Mouse (Mus musculus): Measurements from ENCODE around the gene Il16. TPM values are rescaled to one million over a fixed set of nuclear protein-coding genes. Genes with fewer than 3 reads are reported as not detected.

The Il16 gene
- polyA plus RNA-seq, 1 experiment from 2014 or later: 2.5 TPM

- no peak for ATAC-seq (ENCODE audit: low FRiP score, low TSS enrichment)
- H3K4me1 ChIP-seq (ENCODE audit: control insufficient read depth, insufficient read depth, low read length): no peaks in the 10 kb centered on the region
- 91% methylated on average over 2 of the region's 2 CpGs for WGBS
- no peaks in the 10 kb centered on the region for H3K9me3 ChIP-seq (ENCODE audit: control insufficient read depth, low read length)
- H3K27ac ChIP-seq (ENCODE audit: low read depth, low read length): no peak overlapping the region
- H3K4me3 ChIP-seq (ENCODE audit: low read length): no peak overlapping the region
- H3K27me3 ChIP-seq (ENCODE audit: control insufficient read depth, insufficient read depth, low read length): no peaks in the 10 kb centered on the region
- H3K9ac ChIP-seq (ENCODE audit: low read depth, low read length): no peak overlapping the region
- H3K36me3 ChIP-seq (ENCODE audit: control insufficient read depth, insufficient read depth, low read length): peaks cover 10% of the 10 kb centered on the region
- H3K4me2 ChIP-seq (replicated peaks; ENCODE audit: low read depth, low read length): no peak overlapping the region
Measured at GRCm38 (mm10) chr7:83644761-83645160, 100.8 kb downstream of the Il16 start.

- Histone ChIP-seq H3K27me3 (ENCODE audit: control insufficient read depth, insufficient read depth, low read length) (no peaks in the 10 kb centered on the region), H3K9ac (ENCODE audit: low read depth, low read length) (no peak overlapping the region), H3K36me3 (ENCODE audit: control insufficient read depth, insufficient read depth, low read length) (peaks cover 13% of the 10 kb centered on the region), H3K4me1 (ENCODE audit: control insufficient read depth, insufficient read depth, low read length) (no peaks in the 10 kb centered on the region), H3K9me3 (ENCODE audit: control insufficient read depth, low read length) (no peaks in the 10 kb centered on the region), H3K4me2 (replicated peaks; ENCODE audit: low read depth, low read length) (no peak overlapping the region), H3K27ac (ENCODE audit: low read depth, low read length) (no peak overlapping the region), H3K4me3 (ENCODE audit: low read length) (no peak overlapping the region)
- 80% methylated on average over 6 of the region's 6 CpGs for WGBS
- ATAC-seq (ENCODE audit: low FRiP score, low TSS enrichment): no peak
Measured at GRCm38 (mm10) chr7:83643581-83643980, 101.9 kb downstream of the Il16 start.

- Histone ChIP-seq H3K4me2 (replicated peaks; ENCODE audit: low read depth, low read length) (no peak overlapping the region), H3K4me3 (ENCODE audit: low read length) (no peak overlapping the region), H3K9ac (ENCODE audit: low read depth, low read length) (no peak overlapping the region), H3K9me3 (ENCODE audit: control insufficient read depth, low read length) (no peaks in the 10 kb centered on the region), H3K27me3 (ENCODE audit: control insufficient read depth, insufficient read depth, low read length) (no peaks in the 10 kb centered on the region), H3K4me1 (ENCODE audit: control insufficient read depth, insufficient read depth, low read length) (no peaks in the 10 kb centered on the region), H3K36me3 (ENCODE audit: control insufficient read depth, insufficient read depth, low read length) (peaks cover 23% of the 10 kb centered on the region), H3K27ac (ENCODE audit: low read depth, low read length) (no peak overlapping the region)
- ATAC-seq (ENCODE audit: low FRiP score, low TSS enrichment): no peak
- 72% methylated on average over 2 of the region's 2 CpGs for WGBS
Measured at GRCm38 (mm10) chr7:83641163-83641562, 104.4 kb downstream of the Il16 start.

GRCm38 (mm10) chr7:83640581-83640980, 104.9 kb downstream of the Il16 start:
- Histone ChIP-seq H3K27me3 (ENCODE audit: control insufficient read depth, insufficient read depth, low read length) (no peaks in the 10 kb centered on the region), H3K4me1 (ENCODE audit: control insufficient read depth, insufficient read depth, low read length) (no peaks in the 10 kb centered on the region), H3K27ac (ENCODE audit: low read depth, low read length) (no peak overlapping the region), H3K36me3 (ENCODE audit: control insufficient read depth, insufficient read depth, low read length) (peaks cover 23% of the 10 kb centered on the region), H3K9me3 (ENCODE audit: control insufficient read depth, low read length) (no peaks in the 10 kb centered on the region), H3K4me2 (replicated peaks; ENCODE audit: low read depth, low read length) (no peak overlapping the region), H3K4me3 (ENCODE audit: low read length) (no peak overlapping the region), H3K9ac (ENCODE audit: low read depth, low read length) (no peak overlapping the region)
- WGBS: 94% methylated on average over 5 of the region's 5 CpGs
- ATAC-seq (ENCODE audit: low FRiP score, low TSS enrichment): no peak

GRCm38 (mm10) chr7:83639084-83639483, 106.4 kb downstream of the Il16 start:
- no peaks in the 10 kb centered on the region for H3K4me1 ChIP-seq (ENCODE audit: control insufficient read depth, insufficient read depth, low read length)

GRCm38 (mm10) chr7:83637781-83638583, 107.5 kb downstream of the Il16 start:
- H3K36me3 ChIP-seq (ENCODE audit: control insufficient read depth, insufficient read depth, low read length): peaks cover 23% of the 10 kb centered on the region
- no peak overlapping the region for H3K27ac ChIP-seq (ENCODE audit: low read depth, low read length)
- H3K9me3 ChIP-seq (ENCODE audit: control insufficient read depth, low read length): no peaks in the 10 kb centered on the region
- no peak overlapping the region for H3K4me3 ChIP-seq (ENCODE audit: low read length)
- no peak overlapping the region for H3K4me2 ChIP-seq (replicated peaks; ENCODE audit: low read depth, low read length)
- ATAC-seq (ENCODE audit: low FRiP score, low TSS enrichment): no peak
- 82% methylated on average over 8 of the region's 8 CpGs for WGBS
- H3K9ac ChIP-seq (ENCODE audit: low read depth, low read length): no peak overlapping the region
- H3K27me3 ChIP-seq (ENCODE audit: control insufficient read depth, insufficient read depth, low read length): no peaks in the 10 kb centered on the region
- peaks cover 5% of the 10 kb centered on the region; the same call in 1 of the 2 replicates for H3K4me1 ChIP-seq (ENCODE audit: control insufficient read depth, insufficient read depth, low read length)

More at GRCm38 (mm10) chr7:83639084-83639483, 106.4 kb downstream of the Il16 start:
- Histone ChIP-seq H3K27me3 (ENCODE audit: control insufficient read depth, insufficient read depth, low read length) (no peaks in the 10 kb centered on the region), H3K9ac (ENCODE audit: low read depth, low read length) (no peak overlapping the region), H3K27ac (ENCODE audit: low read depth, low read length) (no peak overlapping the region), H3K4me3 (ENCODE audit: low read length) (no peak overlapping the region), H3K9me3 (ENCODE audit: control insufficient read depth, low read length) (no peaks in the 10 kb centered on the region), H3K36me3 (ENCODE audit: control insufficient read depth, insufficient read depth, low read length) (peaks cover 23% of the 10 kb centered on the region), H3K4me2 (replicated peaks; ENCODE audit: low read depth, low read length) (no peak overlapping the region)
- 80% methylated on average over 3 of the region's 3 CpGs for WGBS
- ATAC-seq (ENCODE audit: low FRiP score, low TSS enrichment): no peak

GRCm38 (mm10) chr7:83636425-83636824, 109.1 kb downstream of the Il16 start:
- peaks cover 23% of the 10 kb centered on the region for H3K36me3 ChIP-seq (ENCODE audit: control insufficient read depth, insufficient read depth, low read length)

GRCm38 (mm10) chr7:83635726-83636125, 109.8 kb downstream of the Il16 start:
- Histone ChIP-seq H3K27ac (ENCODE audit: low read depth, low read length) (no peak overlapping the region), H3K4me3 (ENCODE audit: low read length) (no peak overlapping the region), H3K9me3 (ENCODE audit: control insufficient read depth, low read length) (no peaks in the 10 kb centered on the region), H3K9ac (ENCODE audit: low read depth, low read length) (no peak overlapping the region), H3K4me1 (ENCODE audit: control insufficient read depth, insufficient read depth, low read length) (peaks cover 10% of the 10 kb centered on the region; the same call in 1 of the 2 replicates), H3K27me3 (ENCODE audit: control insufficient read depth, insufficient read depth, low read length) (no peaks in the 10 kb centered on the region), H3K36me3 (ENCODE audit: control insufficient read depth, insufficient read depth, low read length) (peaks cover 18% of the 10 kb centered on the region), H3K4me2 (replicated peaks; ENCODE audit: low read depth, low read length) (no peak overlapping the region)
- no peak for ATAC-seq (ENCODE audit: low FRiP score, low TSS enrichment)
- 96% methylated on average over 2 of the region's 2 CpGs for WGBS

More at GRCm38 (mm10) chr7:83636425-83636824, 109.1 kb downstream of the Il16 start:
- H3K4me1 ChIP-seq (ENCODE audit: control insufficient read depth, insufficient read depth, low read length): peaks cover 10% of the 10 kb centered on the region; the same call in 1 of the 2 replicates
- 90% methylated on average over 8 of the region's 8 CpGs for WGBS
- ATAC-seq (ENCODE audit: low FRiP score, low TSS enrichment): no peak
- no peaks in the 10 kb centered on the region for H3K27me3 ChIP-seq (ENCODE audit: control insufficient read depth, insufficient read depth, low read length)
- H3K4me2 ChIP-seq (replicated peaks; ENCODE audit: low read depth, low read length): no peak overlapping the region
- H3K9ac ChIP-seq (ENCODE audit: low read depth, low read length): no peak overlapping the region
- H3K27ac ChIP-seq (ENCODE audit: low read depth, low read length): no peak overlapping the region
- H3K9me3 ChIP-seq (ENCODE audit: control insufficient read depth, low read length): no peaks in the 10 kb centered on the region
- H3K4me3 ChIP-seq (ENCODE audit: low read length): no peak overlapping the region

- Histone ChIP-seq H3K4me2 (replicated peaks; ENCODE audit: low read depth, low read length) (no peak overlapping the region), H3K27ac (ENCODE audit: low read depth, low read length) (no peak overlapping the region), H3K4me1 (ENCODE audit: control insufficient read depth, insufficient read depth, low read length) (peaks cover 10% of the 10 kb centered on the region; the same call in 1 of the 2 replicates), H3K9ac (ENCODE audit: low read depth, low read length) (no peak overlapping the region), H3K9me3 (ENCODE audit: control insufficient read depth, low read length) (no peaks in the 10 kb centered on the region), H3K27me3 (ENCODE audit: control insufficient read depth, insufficient read depth, low read length) (no peaks in the 10 kb centered on the region), H3K4me3 (ENCODE audit: low read length) (no peak overlapping the region), H3K36me3 (ENCODE audit: control insufficient read depth, insufficient read depth, low read length) (peaks cover 10% of the 10 kb centered on the region)
- 91% methylated on average over 6 of the region's 6 CpGs for WGBS
- no peak for ATAC-seq (ENCODE audit: low FRiP score, low TSS enrichment)
Measured at GRCm38 (mm10) chr7:83633856-83634255, 111.7 kb downstream of the Il16 start.

Data from kidney, embryonic 14.5 days (tissue).